Mouse (Mus musculus) stomach, postnatal 0 days (tissue): ENCODE results near the gene Sec24c. TPM values are rescaled to one million over a fixed set of nuclear protein-coding genes. Genes with fewer than 3 reads are reported as not detected.

Experiments used
- ATAC-seq: fragments of 200-750 bp; cut with Nextera tagmentation; 2 replicates; pipeline ENCODE4 v1.8.0; 2017; ENCODE audit not compliant: low FRiP score, low TSS enrichment
- DNase-seq: peaks from one replicate; pipeline ENCODE4 v3.0.0-alpha.2; 2016; ENCODE audit warnings: low spot score
- H3K27ac ChIP-seq: fragments of 300-500 bp; sonication (generic); replicated peaks from 2 replicates; pipeline ENCODE4 v1.5.1; 2014; ENCODE audit warnings: mild to moderate bottlenecking, control low read depth
- H3K27me3 ChIP-seq: fragments of 300-500 bp; sonication (generic); 2 replicates; pipeline ENCODE4 v1.6.1; 2014; ENCODE audit warnings: low read length; ENCODE audit not compliant: control insufficient read depth, insufficient read depth
- H3K36me3 ChIP-seq: fragments of 300-500 bp; sonication (generic); 2 replicates; pipeline ENCODE4 v1.6.1; 2014; ENCODE audit warnings: low read length, mixed read lengths; ENCODE audit not compliant: control insufficient read depth, insufficient read depth
- H3K4me1 ChIP-seq: fragments of 300-500 bp; sonication (generic); replicated peaks from 2 replicates; pipeline ENCODE4 v1.6.1; 2014; ENCODE audit warnings: antibody characterized with exemption; ENCODE audit not compliant: control insufficient read depth, insufficient read depth
- H3K4me2 ChIP-seq: fragments of 300-500 bp; sonication (generic); replicated peaks from 2 replicates; pipeline ENCODE4 v1.6.1; 2014; ENCODE audit warnings: low read depth, mild to moderate bottlenecking, control low read depth, moderate library complexity
- H3K4me3 ChIP-seq: fragments of 300-500 bp; sonication (generic); 2 replicates; pipeline ENCODE4 v1.5.1; 2014; ENCODE audit warnings: low read depth, low read length, control low read depth
- H3K9ac ChIP-seq: fragments of 300-500 bp; sonication (generic); 2 replicates; pipeline ENCODE4 v1.6.1; 2014; ENCODE audit warnings: mild to moderate bottlenecking, low read length, control low read depth, mixed read lengths
- H3K9me3 ChIP-seq: fragments of 300-500 bp; sonication (generic); 2 replicates; pipeline ENCODE4 v1.6.1; 2016; ENCODE audit warnings: low read length; ENCODE audit not compliant: control insufficient read depth
- CTCF ChIP-seq: IDR thresholded peaks from 2 replicates; pipeline ENCODE4 v1.5.1; 2016; ENCODE audit warnings: antibody characterized with exemption, low read depth, mild to moderate bottlenecking, moderate library complexity
- EP300 ChIP-seq: optimal IDR thresholded peaks from 2 replicates; pipeline ENCODE3; 2016; ENCODE audit warnings: antibody characterized with exemption
- WGBS: fragments of 180-500 bp; shearing (Covaris S2); extraction: QIAGEN DNeasy Blood & Tissue Kit; methylation state at CpG from one replicate; pipeline ENCODE4 v1.1.7; 2014; 5-methylcytosine and 5-hydroxymethylcytosine counted together
- polyA plus RNA-seq: library from polyadenylated mRNA; unstranded; fragments of >200 nt; fragmentation: Nextera tagmentation; extraction: Ambion mirVana; gene quantifications from 2 replicates; pipeline ENCODE4 v1.2.1, GENCODE M21; 2015

Sec24c gene
- polyA plus RNA-seq, 1 experiment from 2014 or later = 41.4 TPM

GRCm38 (mm10) chr14:20656361-20656760 lies 17.7 kb upstream of the Sec24c start, which contains the start of gene Myoz1:
TSS of gene Myoz1 (minus strand) at chr14:20656540.
- no peaks in the 10 kb centered on the region for H3K9me3 ChIP-seq
- no peak within 1 kb of the TSS for H3K4me2 ChIP-seq
- H3K27me3 ChIP-seq = no peaks in the 10 kb centered on the region
- no peaks in the 10 kb centered on the region for H3K36me3 ChIP-seq
- no peak within 1 kb of the TSS for H3K9ac ChIP-seq
- no peak within 1 kb of the TSS for H3K4me3 ChIP-seq
- TF ChIP-seq EP300 (no peak), CTCF (no peak)
- H3K27ac ChIP-seq = no peak within 1 kb of the TSS
- ATAC-seq (no peak), DNase-seq (no peak)
- no peaks in the 10 kb centered on the region for H3K4me1 ChIP-seq
- 53% methylated on average over 11 of the region's 11 CpGs for WGBS

- H3K9ac ChIP-seq = no peak overlapping the region
- H3K4me1 ChIP-seq = no peaks in the 10 kb centered on the region
- H3K4me3 ChIP-seq = no peak overlapping the region
- ATAC-seq (no peak), DNase-seq (no peak)
- no peaks in the 10 kb centered on the region for H3K9me3 ChIP-seq
- H3K36me3 ChIP-seq = no peaks in the 10 kb centered on the region
- H3K27ac ChIP-seq = no peak overlapping the region
- no peaks in the 10 kb centered on the region for H3K27me3 ChIP-seq
- H3K4me2 ChIP-seq = no peak overlapping the region
- TF ChIP-seq EP300 = no peak
- peak; percentile 85 for TF ChIP-seq CTCF
Measured at GRCm38 (mm10) chr14:20658326-20658725, 15.8 kb upstream of the Sec24c start.

- no peak overlapping the region for H3K9ac ChIP-seq
- no peaks in the 10 kb centered on the region for H3K27me3 ChIP-seq
- no peak for ATAC-seq
- no peaks in the 10 kb centered on the region for H3K4me1 ChIP-seq
- H3K9me3 ChIP-seq = no peaks in the 10 kb centered on the region
- no peak for DNase-seq
- H3K4me3 ChIP-seq = no peak overlapping the region
- H3K27ac ChIP-seq = no peak overlapping the region
- H3K36me3 ChIP-seq = no peaks in the 10 kb centered on the region
- no peak for TF ChIP-seq CTCF
- no peak for TF ChIP-seq EP300
- no peak overlapping the region for H3K4me2 ChIP-seq
- 88% methylated on average over 6 of the region's 6 CpGs for WGBS
Measured at GRCm38 (mm10) chr14:20658902-20659301, 15.2 kb upstream of the Sec24c start.

- no peak for DNase-seq
- no peak for ATAC-seq
- 97% methylated on average over 7 of the region's 7 CpGs for WGBS
Measured at GRCm38 (mm10) chr14:20659687-20660086, 14.4 kb upstream of the Sec24c start.

GRCm38 (mm10) chr14:20660827-20661660 lies 13.1 kb upstream of the Sec24c start:
- 1% methylated on average over 50 of the region's 52 CpGs for WGBS
- DNase-seq (peak; percentile 91), ATAC-seq (peak; percentile 91)
- Histone ChIP-seq H3K9me3 (no peaks in the 10 kb centered on the region), H3K4me1 (no peaks in the 10 kb centered on the region), H3K27ac (peak overlapping the region; percentile 91), H3K27me3 (no peaks in the 10 kb centered on the region), H3K36me3 (no peaks in the 10 kb centered on the region), H3K4me3 (peak overlapping the region; percentile 65), H3K4me2 (peak overlapping the region; percentile 95), H3K9ac (peak overlapping the region; percentile 72)
- TF ChIP-seq CTCF (peak; percentile 90), EP300 (no peak)

More at GRCm38 (mm10) chr14:20659687-20660086, 14.4 kb upstream of the Sec24c start:
- Histone ChIP-seq H3K9ac (no peak overlapping the region), H3K4me3 (no peak overlapping the region), H3K9me3 (no peaks in the 10 kb centered on the region), H3K4me2 (no peak overlapping the region), H3K4me1 (no peaks in the 10 kb centered on the region), H3K36me3 (no peaks in the 10 kb centered on the region), H3K27me3 (no peaks in the 10 kb centered on the region), H3K27ac (no peak overlapping the region)
- no peak for TF ChIP-seq CTCF

GRCm38 (mm10) chr14:20661661-20662331 lies 12.3 kb upstream of the Sec24c start:
- no peak for TF ChIP-seq CTCF
- TF ChIP-seq EP300 = no peak
- peak overlapping the region; percentile 65 for H3K4me3 ChIP-seq
- H3K36me3 ChIP-seq = no peaks in the 10 kb centered on the region
- peak overlapping the region; percentile 72 for H3K9ac ChIP-seq
- no peak for DNase-seq
- 23% methylated on average over 19 of the region's 19 CpGs for WGBS
- ATAC-seq = peak; percentile 18; the same call in 1 of the 2 replicates
- peak overlapping the region; percentile 91 for H3K27ac ChIP-seq
- no peaks in the 10 kb centered on the region for H3K9me3 ChIP-seq
- no peaks in the 10 kb centered on the region for H3K4me1 ChIP-seq
- no peaks in the 10 kb centered on the region for H3K27me3 ChIP-seq
- peak overlapping the region; percentile 95 for H3K4me2 ChIP-seq
